Mouse (Mus musculus): ENCODE measurements around the gene Hoxb4. TPM values are rescaled to one million over a fixed set of nuclear protein-coding genes. Genes with fewer than 3 reads are reported as not detected.

The Hoxb4 gene
- polyA plus RNA-seq, 3 experiments from 2014 or later: 0.92 to 1.5 (median 1.2) TPM

GRCm38 (mm10) chr11:96314671-96315343 is 3.3 kb upstream of the Hoxb4 start:
- ATAC-seq: peak; percentile 5

GRCm38 (mm10) chr11:96315344-96315681 is 2.8 kb upstream of the Hoxb4 start:
- no peak for ATAC-seq

GRCm38 (mm10) chr11:96316696-96317607 is 1.1 kb upstream of the Hoxb4 start:
- no peak for ATAC-seq

- peak; percentile 79 for ATAC-seq
These were observed 452 bp downstream of the Hoxb4 start for GRCm38 (mm10) chr11:96318368-96319070.

- ATAC-seq: no peak
These were observed 1.2 kb downstream of the Hoxb4 start for GRCm38 (mm10) chr11:96319071-96319902.

GRCm38 (mm10) chr11:96319910-96320309 is 1.8 kb downstream of the Hoxb4 start:
- no peak for ATAC-seq

GRCm38 (mm10) chr11:96320688-96321087 is 2.6 kb downstream of the Hoxb4 start:
- no peak for ATAC-seq

- ATAC-seq: no peak
These were observed 3.8 kb downstream of the Hoxb4 start for GRCm38 (mm10) chr11:96321846-96322245.

GRCm38 (mm10) chr11:96322738-96323137 is 4.7 kb downstream of the Hoxb4 start:
- no peak for ATAC-seq

- ATAC-seq: no peak
These were observed 5.1 kb downstream of the Hoxb4 start, which contains the start of gene Hoxb3 for GRCm38 (mm10) chr11:96323154-96323553. TSS of gene Hoxb3 (plus strand) at chr11:96323326.

GRCm38 (mm10) chr11:96324125-96324524 is 6.1 kb downstream of the Hoxb4 start:
- no peak for ATAC-seq

- no peak for ATAC-seq
These were observed 6.9 kb downstream of the Hoxb4 start for GRCm38 (mm10) chr11:96324965-96325364.

GRCm38 (mm10) chr11:96325747-96326212 is 7.7 kb downstream of the Hoxb4 start:
- ATAC-seq: no peak

GRCm38 (mm10) chr11:96326705-96327104 is 8.6 kb downstream of the Hoxb4 start:
- no peak for ATAC-seq

- no peak for ATAC-seq
These were observed 9.1 kb downstream of the Hoxb4 start for GRCm38 (mm10) chr11:96327122-96327521.

- ATAC-seq: no peak
These were observed 9.7 kb downstream of the Hoxb4 start for GRCm38 (mm10) chr11:96327750-96328149.

GRCm38 (mm10) chr11:96328605-96329004 is 10.5 kb downstream of the Hoxb4 start:
- ATAC-seq: no peak

GRCm38 (mm10) chr11:96332105-96332504 is 14.0 kb downstream of the Hoxb4 start:
- no peak for ATAC-seq

- no peak for ATAC-seq
These were observed 14.6 kb downstream of the Hoxb4 start for GRCm38 (mm10) chr11:96332618-96333032.

- ATAC-seq: no peak
These were observed 15.4 kb downstream of the Hoxb4 start for GRCm38 (mm10) chr11:96333241-96334001.

GRCm38 (mm10) chr11:96334002-96334364 is 15.9 kb downstream of the Hoxb4 start:
- ATAC-seq: no peak

All from inflammation-experienced regulatory T-cells, adult 6 months (primary cell).